Mouse (Mus musculus) cerebellum, adult 2 months (tissue): Measurements from ENCODE around the gene Erlin1.

Experiments
- CTCF ChIP-seq: fragments of 200-500 bp; IDR thresholded peaks from 2 replicates; pipeline ENCODE4 v1.5.1; 2011; ENCODE audit warnings: low read depth, mild to moderate bottlenecking, control low read depth, low read length, moderate library complexity, borderline replicate concordance; ENCODE audit not compliant: insufficient read depth
- POLR2A ChIP-seq: fragments of 200-500 bp; IDR thresholded peaks from 2 replicates; pipeline ENCODE4 v1.6.1; 2011; ENCODE audit warnings: low read length, control low read depth, borderline replicate concordance; ENCODE audit not compliant: insufficient read depth

GRCm38 (mm10) chr19:44069121-44069913 lies at the start of gene Erlin1:
- TF ChIP-seq POLR2A (peak; percentile 60; the same call in 1 of the 2 replicates), CTCF (no peak)
